Mouse (Mus musculus): Measurements from ENCODE around the gene Lyar. TPM values are rescaled to one million over a fixed set of nuclear protein-coding genes. Genes with fewer than 3 reads are reported as not detected.

Lyar gene
- total and polyA plus RNA-seq, 2 experiments from 2014 or later = 27.1 to 41.8 TPM

DNA sequence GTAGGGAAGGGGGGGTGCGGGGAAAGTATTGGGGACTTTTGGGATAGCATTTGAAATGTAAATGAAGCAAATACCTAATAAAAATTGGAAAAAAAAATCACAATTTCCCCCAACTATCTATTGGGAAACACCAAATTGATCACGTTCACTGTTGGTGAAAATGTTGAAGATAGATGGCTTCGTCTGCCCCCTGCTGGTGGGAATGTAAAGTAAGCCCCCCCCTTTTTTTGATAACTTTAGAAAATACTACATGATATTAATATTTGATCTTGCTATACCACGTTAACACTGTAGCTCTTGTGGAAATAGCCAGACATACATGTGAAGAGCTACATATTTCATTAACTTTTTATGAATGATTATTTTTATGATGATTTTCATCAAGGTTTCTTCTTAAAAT lies 34.9 kb downstream of the Lyar start:
- Histone ChIP-seq H3K4me1 (ENCODE audit: insufficient read depth) (no peaks in the 10 kb centered on the region), H3K9ac (no peak overlapping the region), H3K36me3 (ENCODE audit: insufficient read depth) (no peaks in the 10 kb centered on the region), H3K4me3 (ENCODE audit: low read depth, low read length) (no peak overlapping the region), H3K27me3 (ENCODE audit: insufficient read depth, low read length) (no peaks in the 10 kb centered on the region), H3K27ac (ENCODE audit: low read depth, low read length) (no peak overlapping the region), H3K9me3 (ENCODE audit: low read length) (no peaks in the 10 kb centered on the region), H3K4me2 (ENCODE audit: low read depth) (no peak overlapping the region)
- DNase-seq (no peak), ATAC-seq (no peak)
- TF ChIP-seq CTCF (IDR thresholded peaks at IDR 0.05; ENCODE audit: low read depth) = peak; percentile 46
- 40% methylated on average over 4 of the region's 4 CpGs for WGBS

DNA sequence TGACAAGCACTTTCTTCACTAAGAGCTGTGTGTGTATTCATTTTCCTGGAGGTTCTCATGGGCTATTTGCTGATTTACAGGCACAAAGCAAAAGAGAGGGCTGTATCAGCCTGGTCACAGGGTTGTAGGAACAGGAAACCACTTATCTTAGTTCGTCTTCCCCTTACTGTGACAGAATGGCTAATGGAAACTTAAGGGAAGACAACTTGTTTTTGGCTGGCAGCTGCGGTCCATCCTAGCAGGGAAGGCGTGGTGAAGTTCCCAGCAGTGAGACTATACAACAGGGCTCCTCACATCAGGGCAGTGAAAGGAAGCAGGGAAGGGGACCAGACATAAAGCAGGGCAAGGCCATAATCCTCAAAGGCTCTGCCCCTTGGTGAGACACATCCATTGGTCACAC lies 35.4 kb downstream of the Lyar start:
- no peak overlapping the region for H3K4me3 ChIP-seq (ENCODE audit: low read depth, low read length)
- no peaks in the 10 kb centered on the region for H3K27me3 ChIP-seq (ENCODE audit: insufficient read depth, low read length)
- H3K36me3 ChIP-seq (ENCODE audit: insufficient read depth) = no peaks in the 10 kb centered on the region
- H3K27ac ChIP-seq (ENCODE audit: low read depth, low read length) = no peak overlapping the region
- WGBS = 84% methylated on average over 3 of the region's 3 CpGs
- H3K9ac ChIP-seq = no peak overlapping the region
- TF ChIP-seq CTCF (IDR thresholded peaks at IDR 0.05; ENCODE audit: low read depth) = no peak
- DNase-seq (no peak), ATAC-seq (no peak)
- no peaks in the 10 kb centered on the region for H3K4me1 ChIP-seq (ENCODE audit: insufficient read depth)
- H3K9me3 ChIP-seq (ENCODE audit: low read length) = no peaks in the 10 kb centered on the region
- H3K4me2 ChIP-seq (ENCODE audit: low read depth) = no peak overlapping the region

DNA sequence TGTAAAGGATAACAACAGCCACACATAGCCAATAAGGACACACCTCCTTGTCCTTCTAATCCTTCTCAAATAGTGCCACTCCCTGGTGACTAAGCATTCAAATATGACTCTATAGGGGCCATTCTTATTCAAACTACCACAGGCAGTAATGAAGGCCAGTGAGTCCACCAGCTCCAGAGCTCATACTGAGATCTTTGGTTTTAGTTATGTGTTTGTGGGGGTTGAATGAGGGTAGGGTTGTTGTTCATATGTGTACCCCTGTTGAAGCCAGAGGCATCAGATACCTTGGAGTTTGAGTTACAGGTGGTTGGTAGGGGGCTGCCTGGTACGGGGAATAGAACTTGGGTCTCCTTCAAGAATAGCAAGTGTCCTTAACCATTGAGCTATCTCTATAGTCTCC lies 36.3 kb downstream of the Lyar start:
- Histone ChIP-seq H3K4me2 (ENCODE audit: low read depth) (no peak overlapping the region), H3K4me3 (ENCODE audit: low read depth, low read length) (no peak overlapping the region), H3K36me3 (ENCODE audit: insufficient read depth) (no peaks in the 10 kb centered on the region), H3K4me1 (ENCODE audit: insufficient read depth) (0 out of 2 replicates have a peak, but pooled peaks cover 5% of the 10 kb centered on the region), H3K27me3 (ENCODE audit: insufficient read depth, low read length) (no peaks in the 10 kb centered on the region), H3K27ac (ENCODE audit: low read depth, low read length) (no peak overlapping the region), H3K9ac (no peak overlapping the region), H3K9me3 (ENCODE audit: low read length) (no peaks in the 10 kb centered on the region)
- no peak for ATAC-seq
- WGBS = 93% methylated on average over 1 of the region's 1 CpGs
- TF ChIP-seq CTCF (IDR thresholded peaks at IDR 0.05; ENCODE audit: low read depth) = no peak
- DNase-seq = no peak

DNA sequence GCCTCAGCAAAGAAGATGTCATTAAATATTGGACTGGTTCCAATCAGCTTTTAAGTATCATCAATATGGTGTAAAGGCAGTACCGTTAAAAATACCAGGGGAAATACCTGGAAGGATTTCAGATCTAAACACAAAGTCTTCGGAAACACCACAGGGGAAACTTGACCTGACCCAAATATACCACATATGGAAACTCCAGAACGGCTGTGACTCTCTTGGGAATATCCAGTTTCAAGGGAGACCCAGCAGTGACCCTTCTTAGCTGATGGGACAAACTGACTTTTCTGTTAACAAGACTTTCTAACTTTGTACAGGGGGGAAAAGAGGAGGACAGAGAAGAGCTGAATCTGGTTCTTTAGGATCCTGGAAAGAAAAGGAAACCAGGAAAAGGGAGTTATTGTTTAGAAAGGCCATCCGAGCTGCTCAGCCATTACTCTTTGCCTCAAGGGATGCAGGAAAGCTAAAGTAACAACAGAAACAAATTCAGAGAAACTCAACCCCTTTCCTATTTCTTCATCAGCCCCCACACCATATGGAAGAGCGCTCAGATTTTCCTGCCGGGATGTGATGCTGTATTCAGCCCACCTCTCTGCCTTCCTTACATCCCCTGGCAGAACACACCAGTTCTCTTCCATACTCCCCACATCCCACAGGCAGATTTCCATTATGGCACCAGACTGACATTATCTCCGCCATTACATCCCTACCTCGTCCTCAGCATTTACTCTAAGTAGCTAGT lies 37.9 kb downstream of the Lyar start:
- Histone ChIP-seq H3K9me3 (ENCODE audit: low read length) (no peaks in the 10 kb centered on the region), H3K4me2 (ENCODE audit: low read depth) (no peak overlapping the region), H3K27ac (ENCODE audit: low read depth, low read length) (no peak overlapping the region), H3K4me1 (ENCODE audit: insufficient read depth) (0 out of 2 replicates have a peak, but pooled peaks cover 5% of the 10 kb centered on the region), H3K27me3 (ENCODE audit: insufficient read depth, low read length) (no peaks in the 10 kb centered on the region), H3K4me3 (ENCODE audit: low read depth, low read length) (no peak overlapping the region), H3K9ac (no peak overlapping the region), H3K36me3 (ENCODE audit: insufficient read depth) (peaks cover 8% of the 10 kb centered on the region; the same call in 1 of the 2 replicates)
- no peak for TF ChIP-seq CTCF (IDR thresholded peaks at IDR 0.05; ENCODE audit: low read depth)
- DNase-seq (no peak), ATAC-seq (no peak)
- WGBS = 86% methylated on average over 8 of the region's 8 CpGs

DNA sequence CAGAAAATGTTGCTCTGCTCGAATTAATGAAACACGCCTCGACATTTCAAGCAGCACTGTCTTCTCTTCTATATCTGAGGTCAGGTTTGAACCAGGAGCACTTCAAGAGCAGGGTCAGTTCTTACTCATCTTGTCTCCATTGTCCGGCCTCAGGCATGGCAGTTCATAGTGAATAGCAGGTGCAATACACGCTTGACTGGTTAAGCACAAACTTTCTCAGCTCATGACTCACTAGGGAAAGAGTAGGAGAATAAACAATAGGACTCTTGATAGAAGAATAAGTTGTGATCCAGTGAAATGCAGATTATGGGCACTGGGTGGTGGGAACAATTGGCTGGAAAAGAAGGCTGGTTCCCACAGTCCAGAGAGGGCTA lies 38.5 kb downstream of the Lyar start:
- WGBS = 81% methylated on average over 5 of the region's 5 CpGs
- Histone ChIP-seq H3K36me3 (ENCODE audit: insufficient read depth) (peaks cover 13% of the 10 kb centered on the region; the same call in 1 of the 2 replicates), H3K4me1 (ENCODE audit: insufficient read depth) (0 out of 2 replicates have a peak, but pooled peaks cover 5% of the 10 kb centered on the region), H3K27me3 (ENCODE audit: insufficient read depth, low read length) (no peaks in the 10 kb centered on the region), H3K4me3 (ENCODE audit: low read depth, low read length) (no peak overlapping the region), H3K9ac (no peak overlapping the region), H3K27ac (ENCODE audit: low read depth, low read length) (no peak overlapping the region), H3K9me3 (ENCODE audit: low read length) (no peaks in the 10 kb centered on the region), H3K4me2 (ENCODE audit: low read depth) (no peak overlapping the region)
- DNase-seq (no peak), ATAC-seq (no peak)
- no peak for TF ChIP-seq CTCF (IDR thresholded peaks at IDR 0.05; ENCODE audit: low read depth)

DNA sequence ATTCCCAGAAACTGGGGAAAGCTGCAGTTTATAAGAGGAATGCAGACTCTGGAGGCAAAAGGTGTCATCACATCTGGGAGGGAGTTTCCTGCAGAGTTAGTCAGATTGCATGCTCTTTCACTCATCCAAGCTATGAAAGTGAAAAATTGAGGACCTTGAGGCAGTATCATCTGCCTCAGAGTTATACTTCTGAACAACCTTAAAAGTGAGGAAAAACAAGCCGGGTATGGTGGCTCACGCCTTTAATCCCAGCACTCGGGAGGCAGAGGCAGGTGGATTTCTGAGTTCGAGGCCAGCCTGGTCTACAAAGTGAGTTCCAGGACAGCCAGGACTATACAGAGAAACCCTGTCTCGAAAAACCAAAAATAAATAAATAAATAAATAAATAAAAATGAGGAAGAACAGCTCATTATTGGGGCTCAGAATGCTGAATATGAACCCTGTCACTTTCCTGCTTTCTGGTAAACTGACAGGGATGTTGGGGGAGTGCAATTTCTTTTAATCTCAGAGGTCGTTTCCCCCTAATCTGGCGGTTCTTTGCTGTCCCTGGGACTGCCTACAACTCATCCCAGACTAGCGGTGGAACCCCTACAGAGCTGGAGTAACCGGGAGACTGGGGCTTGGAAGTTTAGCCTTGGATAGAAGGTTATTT lies 39.3 kb downstream of the Lyar start:
- ATAC-seq (peak; percentile 17), DNase-seq (no peak)
- Histone ChIP-seq H3K36me3 (ENCODE audit: insufficient read depth) (peaks cover 21% of the 10 kb centered on the region), H3K27me3 (ENCODE audit: insufficient read depth, low read length) (no peaks in the 10 kb centered on the region), H3K4me3 (ENCODE audit: low read depth, low read length) (peak overlapping the region; percentile 90), H3K9me3 (ENCODE audit: low read length) (no peaks in the 10 kb centered on the region), H3K4me2 (ENCODE audit: low read depth) (peak overlapping the region; percentile 85), H3K4me1 (ENCODE audit: insufficient read depth) (0 out of 2 replicates have a peak, but pooled peaks cover 5% of the 10 kb centered on the region), H3K9ac (peak overlapping the region; percentile 83), H3K27ac (ENCODE audit: low read depth, low read length) (peak overlapping the region; percentile 86)
- no peak for TF ChIP-seq CTCF (IDR thresholded peaks at IDR 0.05; ENCODE audit: low read depth)
- WGBS = 48% methylated on average over 9 of the region's 9 CpGs

DNA sequence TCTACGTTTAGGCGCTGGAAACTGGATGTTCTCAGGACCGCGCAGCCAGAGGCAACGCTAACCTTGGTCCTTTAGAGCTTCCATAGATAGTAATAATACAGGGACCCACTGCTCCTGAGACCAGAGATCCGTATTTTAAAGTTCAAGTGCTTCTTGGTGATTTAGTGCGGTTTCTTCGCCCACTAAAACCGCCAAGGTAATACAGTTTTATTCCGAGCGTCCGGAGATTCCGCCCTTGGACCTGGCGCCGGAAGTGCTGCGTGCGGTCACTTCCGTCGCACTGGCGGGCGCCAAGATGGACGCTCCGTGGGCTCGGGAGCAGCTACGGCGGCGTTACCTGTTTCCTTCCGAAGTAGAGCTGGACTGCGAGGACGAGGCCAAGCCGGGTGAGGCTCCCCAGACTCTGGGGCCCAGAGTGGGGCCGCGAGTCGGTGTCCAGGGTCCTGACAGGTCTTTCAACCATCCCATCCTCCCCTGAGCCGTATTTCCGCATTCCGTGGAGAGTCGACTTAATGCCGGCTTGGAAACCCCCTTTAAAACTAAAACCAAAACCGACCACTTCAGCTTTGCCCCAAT lies 39.9 kb downstream of the Lyar start, which contains the start of gene Tmem128:
Gene Tmem128, plus strand, starts transcription at position 79 of the 576 bp plus-strand sequence.
- Histone ChIP-seq H3K27ac (ENCODE audit: low read depth, low read length) (peak within 1 kb of the TSS; percentile 86), H3K27me3 (ENCODE audit: insufficient read depth, low read length) (no peaks in the 10 kb centered on the region), H3K4me1 (ENCODE audit: insufficient read depth) (0 out of 2 replicates have a peak, but pooled peaks cover 5% of the 10 kb centered on the region), H3K4me2 (ENCODE audit: low read depth) (peak within 1 kb of the TSS; percentile 85), H3K9ac (peak within 1 kb of the TSS; percentile 83), H3K9me3 (ENCODE audit: low read length) (no peaks in the 10 kb centered on the region), H3K4me3 (ENCODE audit: low read depth, low read length) (peak within 1 kb of the TSS; percentile 90), H3K36me3 (ENCODE audit: insufficient read depth) (peaks cover 27% of the 10 kb centered on the region)
- DNase-seq (peak; percentile 86), ATAC-seq (peak; percentile 87)
- no peak for TF ChIP-seq CTCF (IDR thresholded peaks at IDR 0.05; ENCODE audit: low read depth)
- WGBS = 2% methylated on average over 40 of the region's 40 CpGs

Data from forebrain, postnatal 0 days (tissue).